ENCODE assay signal across 15 mouse cellular contexts in genomic region chr1:191381955-191382736, GRCm38 (mm10). TPM values are rescaled to one million over a fixed set of nuclear protein-coding genes. Genes with fewer than 3 reads are reported as not detected.
DNase-seq lines count a peak whose midpoint lies in the region; ATAC-seq lines count a peak whose summit lies in the region.
"Had no signal": no experiment of that assay in that cellular context is flagged by ENCODE, and none has a peak within 500 bp of the region (broad histone marks: within the 10 kb centered on the region; RNA-seq: fewer than 3 reads in every experiment).

No protein-coding gene starts in this region.

- no peaks in the 10 kb centered on the region for H3K36me3 ChIP-seq in forebrain, embryonic 15.5 days
- H3K36me3 ChIP-seq in forebrain, embryonic 13.5 days (ENCODE audit: poor library complexity, severe bottlenecking), result no peaks in the 10 kb centered on the region
- H3K36me3 ChIP-seq in kidney, embryonic 14.5 days (ENCODE audit: control insufficient read depth, insufficient read depth, low read length), result no peaks in the 10 kb centered on the region
- H3K36me3 ChIP-seq: neural tube, embryonic 12.5 days had no signal

- no peak overlapping the region for H3K4me2 ChIP-seq in forebrain, embryonic 15.5 days (replicated peaks)
- no peak overlapping the region for H3K4me2 ChIP-seq in forebrain, embryonic 13.5 days
- no peak overlapping the region for H3K4me2 ChIP-seq in kidney, embryonic 14.5 days (replicated peaks; ENCODE audit: low read depth, low read length)
- H3K4me2 ChIP-seq: embryonic facial prominence, embryonic 13.5 days; neural tube, embryonic 12.5 days had no signal

- no peaks in the 10 kb centered on the region for H3K27me3 ChIP-seq in forebrain, embryonic 15.5 days
- no peaks in the 10 kb centered on the region for H3K27me3 ChIP-seq in forebrain, embryonic 13.5 days
- no peaks in the 10 kb centered on the region for H3K27me3 ChIP-seq in kidney, embryonic 14.5 days (ENCODE audit: control insufficient read depth, insufficient read depth, low read length)
- H3K27me3 ChIP-seq: embryonic facial prominence, embryonic 13.5 days; neural tube, embryonic 12.5 days had no signal

- H3K9me3 ChIP-seq in forebrain, embryonic 15.5 days, result no peaks in the 10 kb centered on the region
- no peaks in the 10 kb centered on the region for H3K9me3 ChIP-seq in forebrain, embryonic 13.5 days (replicated peaks)
- H3K9me3 ChIP-seq in kidney, embryonic 14.5 days (ENCODE audit: control insufficient read depth, low read length), result no peaks in the 10 kb centered on the region
- H3K9me3 ChIP-seq: embryonic facial prominence, embryonic 13.5 days; neural tube, embryonic 12.5 days had no signal

- ATAC-seq in forebrain, embryonic 15.5 days (replicated peaks), result no peak
- no peak for ATAC-seq in forebrain, embryonic 13.5 days
- ATAC-seq in CD4-positive, CD25-positive, alpha-beta regulatory T cell, adult 4 months, result peak; percentile 71
- no peak for ATAC-seq in kidney, embryonic 14.5 days (ENCODE audit: low FRiP score, low TSS enrichment)

- H3K4me3 ChIP-seq in forebrain, embryonic 15.5 days, result no peak overlapping the region
- H3K4me3 ChIP-seq in forebrain, embryonic 13.5 days, result no peak overlapping the region
- no peak overlapping the region for H3K4me3 ChIP-seq in kidney, embryonic 14.5 days (ENCODE audit: low read length)
- H3K4me3 ChIP-seq: embryonic facial prominence, embryonic 13.5 days; neural tube, embryonic 12.5 days had no signal

- no peak overlapping the region for H3K9ac ChIP-seq in forebrain, embryonic 15.5 days (replicated peaks)
- no peak overlapping the region for H3K9ac ChIP-seq in forebrain, embryonic 13.5 days
- H3K9ac ChIP-seq in kidney, embryonic 14.5 days (ENCODE audit: low read depth, low read length), result no peak overlapping the region
- H3K9ac ChIP-seq: embryonic facial prominence, embryonic 13.5 days; neural tube, embryonic 12.5 days had no signal

- peak; percentile 35 to 62 for DNase-seq in layer of hippocampus, adult 18-20 months (ENCODE audit: low spot score in 2 of 2)
- no peak for DNase-seq in layer of hippocampus, postnatal 10 days (ENCODE audit: low spot score in 2 of 2)
- DNase-seq in layer of hippocampus, adult 8-10 months (ENCODE audit: low spot score in 2 of 2), result peak; percentile 26 to 47
- DNase-seq in lung, adult 18-20 months, result no peak
- DNase-seq: B cell, adult 2 months; kidney, adult 2 months; liver; retina, postnatal 1 day; thymus, postnatal 25 days had no signal

- H3K4me1 ChIP-seq in forebrain, embryonic 15.5 days, result no peaks in the 10 kb centered on the region; the same call in 1 of the 2 replicates
- no peaks in the 10 kb centered on the region for H3K4me1 ChIP-seq in forebrain, embryonic 13.5 days
- no peaks in the 10 kb centered on the region for H3K4me1 ChIP-seq in kidney, embryonic 14.5 days (ENCODE audit: control insufficient read depth, insufficient read depth, low read length)
- H3K4me1 ChIP-seq: embryonic facial prominence, embryonic 13.5 days; neural tube, embryonic 12.5 days had no signal

- WGBS in forebrain, embryonic 15.5 days, result 79% methylated on average over 11 of the region's 11 CpGs
- WGBS in forebrain, embryonic 13.5 days, result 86% methylated on average over 11 of the region's 11 CpGs
- WGBS in kidney, embryonic 14.5 days, result 88% methylated on average over 11 of the region's 11 CpGs

- peak overlapping the region; percentile 43; the same call in 1 of the 2 replicates for H3K27ac ChIP-seq in forebrain, embryonic 15.5 days (replicated peaks)
- no peak overlapping the region for H3K27ac ChIP-seq in forebrain, embryonic 13.5 days
- H3K27ac ChIP-seq in kidney, embryonic 14.5 days (ENCODE audit: low read depth, low read length), result no peak overlapping the region
- H3K27ac ChIP-seq: embryonic facial prominence, embryonic 13.5 days; neural tube, embryonic 12.5 days had no signal

RNA-seq across cellular contexts. Expression of gene Ppp2r5a, which starts 20.9 kb away (rescaled TPM):
- 10.5 and 10.6 TPM in 2 replicates for polyA plus RNA-seq in forebrain, embryonic 15.5 days (2015; fragmentation: Nextera tagmentation; extraction: Ambion mirVana)
- 6.5 and 7.4 TPM in 2 replicates for polyA plus RNA-seq in forebrain, embryonic 13.5 days (2015; fragmentation: Nextera tagmentation; extraction: Ambion mirVana)
- 10 to 100 TPM; 74.6 to 79.3 TPM for total RNA-seq in layer of hippocampus, adult 18-20 months (2021)
- total RNA-seq in layer of hippocampus, postnatal 10 days (2021), result 10 to 100 TPM; 56.0 to 59.1 TPM
- 10 to 100 TPM; 44.5 to 70.5 TPM for polyA plus RNA-seq in CD4-positive, CD25-positive, alpha-beta regulatory T cell, adult 4 months (2017; shearing (Covaris generic))
- total RNA-seq in layer of hippocampus, adult 8-10 months (2022), result 10 to 100 TPM; 65.1 to 76.6 (median 70.6) TPM
- polyA plus RNA-seq in kidney, embryonic 14.5 days (2014; fragmentation: Nextera tagmentation; extraction: Ambion mirVana), result 24.6 and 25.0 TPM in 2 replicates

RNA-seq across cellular contexts. Expression of gene Tmem206, which starts 56.4 kb away (rescaled TPM):
- 53.1 and 54.0 TPM in 2 replicates for polyA plus RNA-seq in forebrain, embryonic 15.5 days (2015; fragmentation: Nextera tagmentation; extraction: Ambion mirVana)
- 41.3 and 43.9 TPM in 2 replicates for polyA plus RNA-seq in forebrain, embryonic 13.5 days (2015; fragmentation: Nextera tagmentation; extraction: Ambion mirVana)
- 1 to 10 TPM; 8.4 to 8.6 TPM for total RNA-seq in layer of hippocampus, adult 18-20 months (2021)
- 10 to 100 TPM; 12.1 to 12.8 TPM for total RNA-seq in layer of hippocampus, postnatal 10 days (2021)
- 10 to 100 TPM; 24.4 to 29.2 TPM for polyA plus RNA-seq in CD4-positive, CD25-positive, alpha-beta regulatory T cell, adult 4 months (2017; shearing (Covaris generic))
- 10 to 100 TPM in 3 of 4 experiments, 1 to 10 TPM in 1; 9.0 to 15.2 (median 11.7) TPM for total RNA-seq in layer of hippocampus, adult 8-10 months (2022)
- polyA plus RNA-seq in kidney, embryonic 14.5 days (2014; fragmentation: Nextera tagmentation; extraction: Ambion mirVana), result 17.6 and 25.9 TPM in 2 replicates

Comparison
In these comparisons a context has a peak if more than half of its experiments do, and no peak if none do; other contexts are left out.
1. DNase-seq: peak in layer of hippocampus, adult 18-20 months (2 of 2) and layer of hippocampus, adult 8-10 months (2 of 2); none in layer of hippocampus, postnatal 10 days (0 of 2) and lung, adult 18-20 months (0 of 2).